Mouse (Mus musculus) left cerebral cortex, postnatal 25 days (tissue): ENCODE measurements around the gene Abi3bp. TPM values are rescaled to one million over a fixed set of nuclear protein-coding genes. Genes with fewer than 3 reads are reported as not detected.
A peak's percentile ranks its signal among the peaks of the same experiment; 100 is the strongest.

ENCODE experiments used
- DNase-seq, 2 experiments: peaks; one replicate each; pipeline ENCODE4 v3.0.0; 2022; ENCODE audit warnings: low spot score in 2 of 2, mixed read lengths in 1 of 2
- intact Hi-C: fragments of 180-260 bp; cut with DNase I; formaldehyde crosslinking; loops from one replicate; pipeline ENCODE4 v1.15.1; 2025
- total RNA-seq, 2 experiments: library from RNA; stranded (reverse); gene quantifications; 2 replicates each; pipeline ENCODE4 v1.2.3; 2021

The Abi3bp gene
- total RNA-seq, 2 experiments from 2014 or later: 14.5 to 15.3 TPM

DNA sequence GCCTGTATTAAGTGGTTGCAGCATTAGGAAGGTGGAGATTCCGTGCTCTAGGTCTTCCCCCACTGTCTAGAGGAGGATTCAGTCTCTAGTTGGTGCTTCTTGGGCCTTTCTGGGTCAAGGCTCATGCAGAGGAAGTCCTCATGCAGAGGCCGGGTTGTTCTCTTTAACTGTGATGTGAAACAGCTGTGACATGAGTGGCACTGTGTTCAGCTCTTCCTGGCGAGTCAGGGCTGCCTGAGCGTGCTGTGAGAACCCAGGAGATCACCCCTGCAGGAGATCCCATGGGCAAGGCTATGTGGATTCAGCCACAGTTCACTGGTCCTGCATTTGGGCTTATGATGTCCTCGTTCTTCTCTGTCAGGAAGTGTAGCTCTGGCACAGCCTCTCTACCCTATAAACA, 191.8 kb downstream of the Abi3bp start:
- no peak for DNase-seq
- intact Hi-C loops: no loop called here

DNA sequence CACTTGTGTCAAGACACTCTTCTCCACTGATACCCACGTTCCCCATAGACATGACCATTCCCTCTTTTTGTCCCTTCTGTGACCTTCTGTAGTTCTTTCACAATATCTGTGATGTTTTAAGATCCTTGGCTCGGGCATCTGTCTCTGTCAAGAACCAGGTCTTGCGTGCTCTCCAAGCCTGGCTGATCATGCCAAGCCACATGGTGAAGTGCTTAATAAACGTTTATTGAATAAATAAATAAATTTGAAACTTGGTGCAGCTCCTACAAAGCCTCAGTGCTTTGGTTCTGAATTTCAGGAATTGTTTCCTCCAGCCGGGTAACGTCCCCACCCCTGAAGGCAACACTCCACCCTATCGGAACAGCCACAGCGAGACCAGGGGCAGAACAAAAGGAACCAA, 193.3 kb downstream of the Abi3bp start:
- no peak for DNase-seq
- intact Hi-C loops: loop anchor here (10.0 kb wide), 1 partner anchor 136 kb away; no protein-coding TSS in a partner anchor

DNA sequence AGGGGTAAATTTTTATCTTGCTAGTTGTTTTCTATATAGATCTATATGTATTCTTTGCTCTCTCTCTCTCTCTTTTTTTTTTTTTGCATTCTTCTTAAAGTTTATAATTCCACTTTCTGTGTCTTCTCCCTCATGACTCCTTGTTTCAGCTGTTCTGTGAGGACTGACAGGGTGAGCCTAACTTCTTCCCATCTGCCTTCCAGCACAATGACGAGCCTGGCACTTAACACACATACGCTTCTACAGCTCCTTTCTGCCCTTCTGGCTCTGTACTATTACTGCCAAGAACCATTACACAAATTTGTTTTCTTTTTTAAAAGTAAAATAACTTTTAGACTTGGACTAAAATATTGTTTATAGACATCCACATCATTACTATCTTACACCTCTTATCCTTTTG, 195.7 kb downstream of the Abi3bp start:
- intact Hi-C loops: loop anchor here (10.0 kb wide), 1 partner anchor 139 kb away; no protein-coding TSS in a partner anchor
- no peak for DNase-seq

DNA sequence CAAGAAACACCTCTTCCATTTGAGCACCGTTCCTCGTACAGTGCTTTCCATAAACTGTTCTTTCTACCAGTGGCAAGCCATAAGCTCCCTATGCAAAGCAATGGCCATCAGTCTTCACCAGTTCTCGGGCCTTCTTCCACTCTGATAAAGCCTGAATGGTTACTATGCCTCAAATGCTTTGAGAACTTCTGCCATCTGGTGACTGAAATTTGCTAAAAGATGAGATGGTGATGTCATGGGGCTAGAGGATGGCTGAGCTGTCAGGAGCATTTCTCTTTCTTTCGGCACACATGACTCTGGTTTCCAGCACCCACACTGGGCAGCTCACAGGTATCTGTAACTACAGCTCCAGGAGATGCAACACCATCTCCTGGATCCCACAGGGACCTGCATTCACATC, 199.5 kb downstream of the Abi3bp start:
- peak; percentile 49 to 77 for DNase-seq
- intact Hi-C loops: loop anchor here (2.0 to 10.0 kb wide), 3 partner anchors 142 to 505 kb away; no protein-coding TSS in a partner anchor

DNA sequence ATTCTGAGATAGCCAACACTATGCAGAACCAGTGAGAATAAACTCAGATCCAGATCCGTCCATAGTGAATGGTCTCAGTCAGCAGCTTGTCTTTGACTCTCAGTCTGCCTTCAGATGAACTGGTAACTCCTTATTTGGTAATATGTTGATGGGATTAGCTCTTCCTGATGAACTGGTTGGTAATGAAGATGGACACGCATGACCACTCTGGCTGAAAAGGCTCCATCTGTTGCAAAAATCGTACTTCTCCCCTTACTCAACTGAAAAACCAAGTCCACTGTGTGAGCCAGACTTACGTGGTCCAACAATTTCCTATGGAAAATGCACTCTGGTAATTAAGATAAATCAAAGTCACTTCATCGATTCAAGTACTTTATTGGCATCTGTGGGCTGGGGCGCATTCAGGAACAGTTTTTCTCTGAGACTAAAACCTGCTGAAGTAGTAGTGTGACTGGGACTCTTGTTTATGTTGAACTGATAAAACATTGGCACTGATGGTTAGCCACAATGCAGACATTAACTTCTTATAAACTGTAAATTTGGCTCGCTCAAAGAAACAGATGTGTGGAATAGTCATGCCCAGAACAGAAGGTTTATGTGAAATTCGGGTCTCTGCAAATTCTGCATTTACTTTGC, 203.4 kb downstream of the Abi3bp start:
- intact Hi-C loops: no loop called here
- DNase-seq: no peak

DNA sequence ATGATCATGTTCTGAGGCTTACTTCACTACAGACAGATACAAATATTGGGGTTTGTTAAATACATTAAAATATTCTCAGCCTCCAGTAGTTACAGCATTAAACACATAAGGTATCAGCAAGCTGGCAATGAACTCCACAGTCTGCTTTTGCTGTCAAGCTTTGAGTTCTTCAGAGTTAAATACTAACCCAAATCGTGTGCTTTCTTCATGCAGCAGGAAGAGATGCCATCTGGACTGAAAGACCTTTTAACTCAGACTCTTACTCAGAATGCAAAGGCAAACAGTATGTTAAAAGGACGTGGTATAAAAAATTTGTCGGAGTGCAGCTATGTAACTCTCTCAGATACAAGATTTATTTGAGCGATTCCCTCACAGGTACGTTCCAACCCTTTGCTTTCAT, 209.1 kb downstream of the Abi3bp start:
- intact Hi-C loops: no loop called here
- DNase-seq: peak in 1 of 2 experiments; percentile 26

DNA sequence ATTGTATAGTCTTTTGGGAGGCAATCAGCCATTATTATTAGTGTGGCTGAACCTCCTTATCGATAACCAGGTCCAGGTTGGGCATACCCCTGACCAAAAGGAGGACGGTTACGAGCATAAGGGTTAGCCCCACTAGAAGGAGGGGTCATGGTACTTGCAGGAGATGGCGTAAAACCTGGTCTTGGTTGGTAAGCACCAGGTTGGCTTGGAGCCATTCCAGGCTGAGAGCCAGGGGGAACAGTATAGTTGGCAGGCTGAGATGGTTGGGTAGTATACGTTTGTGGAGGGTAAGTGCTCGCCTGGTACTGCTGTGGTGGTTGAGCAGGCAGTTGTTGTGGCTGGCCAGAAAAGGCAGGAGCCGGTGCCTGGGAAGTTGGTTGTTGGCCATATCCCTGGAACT, 213.0 kb downstream of the Abi3bp start:
- intact Hi-C loops: no loop called here
- DNase-seq: no peak

DNA sequence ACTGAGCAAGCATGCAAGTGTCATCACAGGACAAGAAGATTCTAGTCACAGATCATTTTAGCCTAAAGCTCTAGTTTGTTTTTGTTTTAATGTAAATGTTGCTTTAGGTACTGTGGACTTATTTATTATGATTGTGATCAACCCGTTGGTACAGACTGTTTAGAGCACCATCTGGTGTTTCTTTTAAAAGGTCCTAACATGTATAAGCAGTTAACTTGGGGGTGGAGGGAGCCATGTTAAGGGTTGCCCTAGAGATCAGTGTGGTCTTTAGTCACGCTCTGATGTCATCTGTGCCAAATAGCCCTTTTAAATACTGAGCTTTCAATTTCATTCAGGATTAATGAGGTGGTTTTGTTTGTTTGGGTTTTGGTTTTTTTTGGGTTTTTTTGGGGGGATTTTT, 218.8 kb downstream of the Abi3bp start:
- DNase-seq: no peak
- intact Hi-C loops: no loop called here

DNA sequence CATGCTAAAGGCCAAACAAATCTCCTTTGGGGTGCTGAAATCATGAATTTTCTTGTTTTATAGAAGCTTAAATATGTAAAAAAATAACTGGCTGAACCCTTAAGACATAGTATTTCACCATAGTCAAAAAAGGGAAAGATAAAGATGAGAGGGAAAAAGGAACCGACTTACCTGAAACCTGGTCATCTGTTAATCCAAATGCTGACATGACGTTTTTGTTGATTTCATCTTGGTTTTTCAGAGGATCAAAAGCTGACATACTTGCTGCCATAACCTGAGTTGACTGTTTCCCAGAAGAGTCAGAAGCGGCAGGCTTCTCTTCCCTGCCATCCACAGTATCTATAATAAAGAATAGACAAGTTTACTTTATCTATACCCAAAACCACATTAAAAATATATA, 223.2 kb downstream of the Abi3bp start:
- intact Hi-C loops: no loop called here

DNA sequence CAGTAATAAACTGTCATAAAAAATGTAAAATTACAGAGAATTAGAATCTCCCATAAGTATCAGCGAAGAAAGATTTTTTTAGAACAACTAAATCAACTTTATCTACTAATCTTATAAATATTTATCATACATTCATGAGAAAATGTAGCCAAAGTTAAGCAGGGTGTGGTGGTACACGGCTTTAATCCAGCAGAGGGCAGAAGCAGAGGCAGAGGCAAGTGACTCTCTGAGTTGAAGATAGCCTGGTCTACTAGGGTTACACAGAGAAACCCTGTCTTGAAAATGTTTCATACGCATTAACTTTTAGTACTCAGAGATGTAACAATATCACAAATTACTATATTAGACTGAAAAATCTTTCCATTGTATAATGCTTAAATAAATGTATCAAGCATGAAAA, 228.1 kb downstream of the Abi3bp start:
- no peak for DNase-seq
- intact Hi-C loops: no loop called here

More for the DNA sequence above, 223.2 kb downstream of the Abi3bp start:
- no peak for DNase-seq

DNA sequence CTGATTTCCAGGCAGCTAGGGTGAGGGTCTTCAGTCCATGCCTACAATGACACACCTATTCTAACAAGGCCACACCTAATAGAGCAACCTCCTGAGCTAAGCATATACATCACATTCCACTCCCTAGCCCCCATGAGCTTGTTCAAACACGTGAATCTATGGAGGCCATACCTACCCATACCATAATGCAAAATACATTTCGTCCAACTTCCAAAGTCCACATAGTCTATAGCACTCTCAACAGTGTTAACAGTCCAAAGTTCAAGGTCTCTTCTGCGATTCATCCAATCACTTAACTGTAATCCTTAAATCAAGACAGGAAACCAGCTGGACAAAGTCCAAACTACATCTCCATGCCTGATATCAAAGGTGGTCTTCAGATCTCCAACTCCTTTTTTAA, 232.4 kb downstream of the Abi3bp start:
- DNase-seq: no peak
- intact Hi-C loops: no loop called here

DNA sequence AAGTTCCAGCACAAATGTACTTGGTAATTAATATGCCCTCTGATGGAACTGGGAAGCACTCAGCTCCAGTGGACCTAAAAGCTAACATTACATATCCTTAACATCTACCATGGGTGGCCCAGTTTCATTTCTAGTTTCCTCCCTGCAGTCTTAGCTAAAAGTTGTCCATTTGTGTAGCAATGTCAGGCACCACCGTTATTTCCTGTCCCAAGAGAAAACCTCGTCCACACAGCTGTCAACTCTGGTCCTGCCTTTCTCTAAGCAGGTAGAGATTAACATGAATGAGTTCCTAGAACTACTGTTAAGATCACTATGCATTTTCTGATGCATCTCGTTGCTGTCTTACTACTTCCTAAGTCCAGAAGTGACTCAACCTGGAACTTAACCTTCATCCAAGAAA, 237.9 kb downstream of the Abi3bp start:
- intact Hi-C loops: no loop called here
- no peak for DNase-seq

DNA sequence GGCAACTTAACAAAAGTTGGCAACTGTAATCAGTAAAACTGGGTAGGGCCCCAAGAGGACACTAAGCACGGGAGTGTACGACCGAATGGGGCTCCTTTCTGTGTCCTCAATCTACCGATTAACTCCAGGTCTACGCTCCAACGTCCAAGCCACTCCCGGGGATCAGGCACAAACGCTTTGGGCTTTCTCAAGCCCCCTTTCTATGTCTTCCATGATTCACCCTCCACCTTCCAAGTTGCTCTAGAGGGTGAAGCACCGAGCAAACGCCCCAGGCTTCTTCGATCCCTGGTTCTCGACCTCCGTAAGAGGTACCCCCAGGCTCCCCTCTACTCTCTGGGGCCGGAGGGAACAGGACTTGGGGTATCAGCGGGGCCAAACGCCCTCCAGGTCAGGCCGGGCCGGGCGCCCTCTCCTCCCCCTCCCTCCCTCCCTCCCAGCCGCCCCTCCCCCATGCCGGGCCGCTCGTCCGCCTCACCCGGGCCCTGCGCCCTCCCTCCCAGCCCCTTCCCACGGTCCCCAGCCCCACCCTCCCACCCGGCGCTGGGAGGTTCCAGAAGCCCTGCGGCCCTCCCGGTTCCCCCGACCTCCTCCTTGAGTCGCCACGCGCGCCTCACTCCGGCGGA, 239.0 kb downstream of the Abi3bp start:
- intact Hi-C loops: no loop called here
- peak; percentile 6 to 24 for DNase-seq

DNA sequence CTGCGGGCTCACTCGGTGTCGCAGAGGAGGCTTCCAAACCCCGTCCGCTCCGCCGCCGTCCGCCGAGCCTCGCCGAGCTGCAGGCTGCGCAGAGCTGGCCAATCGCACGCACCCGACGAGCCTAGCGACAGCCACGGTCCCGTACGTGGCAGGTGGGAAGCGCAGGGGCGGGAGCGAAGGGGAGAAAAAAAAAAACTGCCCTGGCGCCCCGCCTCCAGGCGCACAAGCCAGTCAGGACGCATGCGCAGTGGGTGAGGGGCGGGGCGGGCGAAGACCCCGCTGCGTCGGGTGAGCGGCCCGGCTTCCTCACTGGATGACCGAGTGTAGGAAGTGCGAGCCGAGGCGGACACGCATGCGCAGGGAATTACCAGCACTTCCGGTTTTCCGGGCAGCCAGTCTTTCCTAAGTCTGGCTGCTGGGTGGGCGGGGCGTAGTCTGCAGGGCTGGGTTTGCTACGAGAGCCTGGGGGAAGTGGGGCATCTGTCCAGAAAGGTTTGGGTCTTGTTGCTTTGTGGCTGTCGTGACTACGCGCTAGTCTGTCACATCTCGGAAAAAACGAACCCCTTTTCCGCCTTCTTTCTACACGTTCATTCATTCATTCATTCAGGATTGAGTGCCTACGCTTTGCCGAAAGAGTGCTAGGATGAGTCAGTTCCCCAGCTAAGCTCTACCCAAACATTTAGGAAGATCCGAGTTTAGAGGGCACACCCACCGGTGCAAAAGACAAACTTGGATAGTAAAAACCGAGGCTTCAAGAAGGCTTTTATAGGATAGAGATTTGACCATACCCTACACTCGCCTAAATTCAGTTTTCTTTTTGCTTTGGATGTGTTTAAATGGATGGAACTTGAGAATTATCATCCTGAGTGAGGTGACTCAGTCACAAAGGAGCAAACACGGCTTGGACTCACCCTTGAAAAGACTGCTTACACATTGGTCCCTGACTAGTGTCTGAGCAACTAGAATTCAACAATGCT, 239.8 kb downstream of the Abi3bp start, which contains the start of gene Tfg:
Tfg (minus strand) TSS at position 227 of the 977 bp plus-strand sequence.
- DNase-seq: peak; percentile 99
- intact Hi-C loops: no loop called here

DNA sequence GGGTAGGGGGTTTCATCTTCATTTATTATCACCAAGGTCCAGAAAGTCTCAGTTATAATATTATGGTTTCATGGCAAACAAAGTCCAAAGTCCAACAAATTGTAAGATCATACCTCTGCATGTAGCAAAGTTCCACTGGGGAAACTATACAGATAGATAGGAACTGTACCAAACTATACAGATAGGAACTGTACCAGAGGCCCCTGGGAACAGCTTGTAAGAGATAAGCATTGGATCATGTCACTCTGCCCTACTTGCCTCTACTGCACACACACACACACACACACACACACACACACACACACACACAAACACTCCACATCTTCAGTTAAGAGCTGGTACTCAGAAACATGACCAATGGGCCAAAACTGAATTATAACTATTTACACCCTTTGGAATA, 241.4 kb downstream of the Abi3bp start:
- intact Hi-C loops: no loop called here
- DNase-seq: no peak

DNA sequence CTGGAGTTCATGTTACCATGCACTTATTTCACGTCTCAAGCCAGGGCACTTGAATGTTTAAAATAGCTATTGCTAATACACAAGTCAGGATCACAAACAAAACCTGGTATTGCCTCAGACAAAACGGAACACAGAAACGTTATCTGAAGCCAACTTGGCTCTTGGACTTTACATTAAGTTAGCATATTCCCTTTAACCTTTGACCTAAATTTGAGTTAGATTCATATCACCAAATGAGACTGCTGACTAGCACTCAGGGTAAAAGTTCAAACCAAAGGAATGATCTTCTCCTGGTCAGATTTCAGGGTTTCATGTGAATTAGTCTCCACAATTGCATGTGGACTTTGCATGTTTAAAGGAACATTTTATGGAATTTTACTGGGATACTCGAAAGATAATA, 244.7 kb downstream of the Abi3bp start:
- DNase-seq: no peak
- intact Hi-C loops: no loop called here

DNA sequence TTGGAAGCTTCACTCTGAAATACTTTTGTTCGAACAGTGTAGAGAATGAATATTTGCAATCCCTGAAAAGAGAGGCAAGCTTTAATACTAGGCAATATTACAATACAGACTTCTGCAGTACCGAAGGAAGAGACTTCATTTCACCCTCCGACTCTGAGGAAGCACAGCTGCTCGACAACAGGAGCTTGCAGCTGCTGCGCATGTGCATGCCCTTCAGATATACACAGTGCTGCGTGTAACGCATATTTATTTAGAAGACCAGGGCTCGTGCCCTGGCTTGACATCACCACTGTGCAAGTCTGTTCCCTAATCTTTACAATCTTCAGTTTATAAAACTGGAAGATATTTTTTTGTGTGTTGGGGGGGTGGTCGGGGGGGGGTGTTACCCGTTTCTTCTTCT, 247.2 kb downstream of the Abi3bp start:
- no peak for DNase-seq
- intact Hi-C loops: no loop called here

DNA sequence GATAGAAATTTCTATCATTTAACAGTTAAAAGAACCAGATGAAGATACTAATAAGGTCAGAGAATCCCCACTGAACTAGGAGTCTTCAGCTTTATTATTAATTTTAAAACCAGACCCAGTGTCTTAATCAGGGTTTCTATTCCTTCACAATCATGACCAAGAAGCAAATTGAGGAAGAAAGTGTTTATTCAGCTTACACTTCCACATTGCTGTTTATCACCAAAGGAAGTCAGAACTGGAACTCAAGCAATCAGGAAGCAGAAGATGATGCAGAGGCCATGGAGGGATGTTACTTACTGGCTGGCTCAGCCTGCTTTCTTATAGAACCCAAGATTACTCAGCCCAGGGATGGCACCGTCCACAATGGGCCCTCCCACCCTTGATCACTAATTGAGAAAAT, 251.4 kb downstream of the Abi3bp start:
- intact Hi-C loops: no loop called here
- DNase-seq: no peak
